Mouse (Mus musculus) testis, adult 2 months (tissue): ENCODE measurements around the gene Notch1.

Experiments
- CTCF ChIP-seq: fragments of 200-500 bp; IDR thresholded peaks from 2 replicates; pipeline ENCODE4 v1.5.1; 2012; ENCODE audit warnings: low read depth, mild to moderate bottlenecking, inconsistent platforms, low read length, moderate library complexity; ENCODE audit not compliant: control insufficient read depth, insufficient read depth, insufficient replicate concordance
- POLR2A ChIP-seq: fragments of 200-500 bp; IDR thresholded peaks from 2 replicates; pipeline ENCODE4 v1.6.1; 2012; ENCODE audit warnings: low read depth, mild to moderate bottlenecking, inconsistent platforms, low read length, moderate library complexity; ENCODE audit not compliant: control insufficient read depth

- TF ChIP-seq CTCF (no peak), POLR2A (no peak)
These were observed 48.1 kb downstream of the Notch1 start for GRCm38 (mm10) chr2:26468376-26468775.
